Mouse (Mus musculus) liver, embryonic 16.5 days (tissue): Measurements from ENCODE around the gene Tmsb4x. TPM values are rescaled to one million over a fixed set of nuclear protein-coding genes. Genes with fewer than 3 reads are reported as not detected.

ENCODE experiments used
- ATAC-seq: fragments of 200-750 bp; cut with Nextera tagmentation; 2 replicates; pipeline ENCODE4 v1.8.0; 2017; ENCODE audit warnings: low read depth, mild to moderate bottlenecking, moderate number of reproducible peaks, moderate library complexity
- H3K27ac ChIP-seq: fragments of 300-500 bp; sonication (generic); 2 replicates; pipeline ENCODE4 v1.5.1; 2014; ENCODE audit warnings: mild to moderate bottlenecking, low read length
- H3K27me3 ChIP-seq: fragments of 300-500 bp; sonication (generic); 2 replicates; pipeline ENCODE4 v1.6.1; 2014; ENCODE audit warnings: low read depth, low read length, mixed read lengths; ENCODE audit not compliant: control insufficient read depth, insufficient read depth
- H3K36me3 ChIP-seq: fragments of 300-500 bp; sonication (generic); 2 replicates; pipeline ENCODE4 v1.6.1; 2014; ENCODE audit warnings: mild to moderate bottlenecking; ENCODE audit not compliant: control insufficient read depth, insufficient read depth
- H3K4me1 ChIP-seq: fragments of 300-500 bp; sonication (generic); 2 replicates; pipeline ENCODE4 v1.6.1; 2014; ENCODE audit warnings: low read depth, low read length, mixed read lengths; ENCODE audit not compliant: control insufficient read depth
- H3K4me2 ChIP-seq: fragments of 300-500 bp; sonication (generic); 2 replicates; pipeline ENCODE4 v1.6.1; 2014; ENCODE audit warnings: low read depth, low read length, mixed read lengths
- H3K4me3 ChIP-seq: fragments of 300-500 bp; sonication (generic); 2 replicates; pipeline ENCODE4 v1.5.1; 2014; ENCODE audit warnings: low read depth, mild to moderate bottlenecking, low read length
- H3K9ac ChIP-seq: fragments of 300-500 bp; sonication (generic); 2 replicates; pipeline ENCODE4 v1.6.1; 2014; ENCODE audit warnings: low read depth, low read length
- H3K9me3 ChIP-seq: fragments of 300-500 bp; sonication (generic); replicated peaks from 2 replicates; pipeline ENCODE4 v1.6.1; 2016; ENCODE audit warnings: low read length; ENCODE audit not compliant: control insufficient read depth
- WGBS: fragments of 180-500 bp; shearing (Covaris S2); extraction: QIAGEN DNeasy Blood & Tissue Kit; methylation state at CpG from one replicate; pipeline ENCODE4 v1.1.7; 2014; ENCODE audit not compliant: insufficient replicate concordance; 5-methylcytosine and 5-hydroxymethylcytosine counted together
- polyA plus RNA-seq: library from polyadenylated mRNA; unstranded; fragments of >200 nt; fragmentation: Nextera tagmentation; extraction: Ambion mirVana; gene quantifications from 2 replicates; pipeline ENCODE4 v1.2.1, GENCODE M21; 2015

The Tmsb4x gene
- polyA plus RNA-seq, 1 experiment from 2014 or later = 1,121 TPM

GRCm38 (mm10) chrX:167201365-167201764, 7.8 kb downstream of the Tmsb4x start:
- Histone ChIP-seq H3K36me3 (no peaks in the 10 kb centered on the region), H3K9ac (no peak overlapping the region), H3K4me3 (no peak overlapping the region), H3K4me1 (no peaks in the 10 kb centered on the region), H3K27me3 (no peaks in the 10 kb centered on the region; the same call in 1 of the 2 replicates), H3K9me3 (no peaks in the 10 kb centered on the region), H3K27ac (no peak overlapping the region), H3K4me2 (no peak overlapping the region)
- no peak for ATAC-seq
- WGBS = 35% methylated on average over 2 of the region's 2 CpGs

- no peak overlapping the region for H3K27ac ChIP-seq
- H3K4me3 ChIP-seq = no peak overlapping the region
- no peaks in the 10 kb centered on the region; the same call in 1 of the 2 replicates for H3K27me3 ChIP-seq
- 30% methylated on average over 2 of the region's 2 CpGs for WGBS
- no peak for ATAC-seq
- H3K9me3 ChIP-seq = no peaks in the 10 kb centered on the region
- H3K9ac ChIP-seq = no peak overlapping the region
- no peaks in the 10 kb centered on the region for H3K36me3 ChIP-seq
- no peaks in the 10 kb centered on the region for H3K4me1 ChIP-seq
- no peak overlapping the region for H3K4me2 ChIP-seq
Observed at GRCm38 (mm10) chrX:167195228-167195649, 13.9 kb downstream of the Tmsb4x start.

GRCm38 (mm10) chrX:167186306-167186705, 22.8 kb downstream of the Tmsb4x start:
- Histone ChIP-seq H3K4me2 (no peak overlapping the region), H3K27ac (no peak overlapping the region), H3K4me3 (no peak overlapping the region), H3K9me3 (no peaks in the 10 kb centered on the region), H3K4me1 (no peaks in the 10 kb centered on the region), H3K27me3 (no peaks in the 10 kb centered on the region), H3K36me3 (no peaks in the 10 kb centered on the region), H3K9ac (no peak overlapping the region)
- WGBS = 36% methylated on average over 2 of the region's 2 CpGs
- no peak for ATAC-seq

GRCm38 (mm10) chrX:167183535-167183934, 25.6 kb downstream of the Tmsb4x start:
- Histone ChIP-seq H3K36me3 (no peaks in the 10 kb centered on the region), H3K9me3 (no peaks in the 10 kb centered on the region), H3K9ac (no peak overlapping the region), H3K27me3 (no peaks in the 10 kb centered on the region), H3K27ac (no peak overlapping the region), H3K4me3 (no peak overlapping the region), H3K4me2 (no peak overlapping the region), H3K4me1 (no peaks in the 10 kb centered on the region)
- WGBS = 40% methylated on average over 6 of the region's 6 CpGs
- ATAC-seq = no peak

GRCm38 (mm10) chrX:167182411-167182810, 26.7 kb downstream of the Tmsb4x start:
- no peak overlapping the region for H3K27ac ChIP-seq
- H3K27me3 ChIP-seq = no peaks in the 10 kb centered on the region
- no peak for ATAC-seq
- no peaks in the 10 kb centered on the region for H3K4me1 ChIP-seq
- H3K4me2 ChIP-seq = no peak overlapping the region
- no peaks in the 10 kb centered on the region for H3K36me3 ChIP-seq
- WGBS = 60% methylated on average over 5 of the region's 5 CpGs
- no peak overlapping the region for H3K9ac ChIP-seq
- no peaks in the 10 kb centered on the region for H3K9me3 ChIP-seq
- H3K4me3 ChIP-seq = no peak overlapping the region

- Histone ChIP-seq H3K27me3 (no peaks in the 10 kb centered on the region), H3K27ac (no peak overlapping the region), H3K4me3 (no peak overlapping the region), H3K4me2 (no peak overlapping the region), H3K4me1 (no peaks in the 10 kb centered on the region), H3K36me3 (no peaks in the 10 kb centered on the region), H3K9ac (no peak overlapping the region), H3K9me3 (no peaks in the 10 kb centered on the region)
- WGBS = 34% methylated on average over 4 of the region's 4 CpGs
- peak; percentile 32; the same call in 1 of the 2 replicates for ATAC-seq
Observed at GRCm38 (mm10) chrX:167179961-167180642, 29.0 kb downstream of the Tmsb4x start.

GRCm38 (mm10) chrX:167179549-167179948, 29.6 kb downstream of the Tmsb4x start:
- Histone ChIP-seq H3K9ac (no peak overlapping the region), H3K4me2 (no peak overlapping the region), H3K4me1 (no peaks in the 10 kb centered on the region), H3K27me3 (no peaks in the 10 kb centered on the region), H3K4me3 (no peak overlapping the region), H3K9me3 (no peaks in the 10 kb centered on the region), H3K36me3 (no peaks in the 10 kb centered on the region), H3K27ac (no peak overlapping the region)
- 49% methylated on average over 3 of the region's 3 CpGs for WGBS
- ATAC-seq = no peak

GRCm38 (mm10) chrX:167175319-167175718, 33.8 kb downstream of the Tmsb4x start:
- H3K9ac ChIP-seq = no peak overlapping the region
- H3K4me1 ChIP-seq = no peaks in the 10 kb centered on the region
- WGBS = 55% methylated on average over 6 of the region's 6 CpGs
- no peaks in the 10 kb centered on the region; the same call in 1 of the 2 replicates for H3K27me3 ChIP-seq
- H3K4me3 ChIP-seq = no peak overlapping the region
- no peaks in the 10 kb centered on the region for H3K36me3 ChIP-seq
- no peak overlapping the region for H3K27ac ChIP-seq
- no peak overlapping the region for H3K4me2 ChIP-seq
- no peaks in the 10 kb centered on the region for H3K9me3 ChIP-seq
- no peak for ATAC-seq

- WGBS = 52% methylated on average over 3 of the region's 3 CpGs
- H3K9ac ChIP-seq = no peak overlapping the region
- no peaks in the 10 kb centered on the region for H3K9me3 ChIP-seq
- H3K27me3 ChIP-seq = no peaks in the 10 kb centered on the region; the same call in 1 of the 2 replicates
- H3K4me3 ChIP-seq = no peak overlapping the region
- no peak overlapping the region for H3K27ac ChIP-seq
- H3K36me3 ChIP-seq = no peaks in the 10 kb centered on the region
- no peak overlapping the region for H3K4me2 ChIP-seq
- H3K4me1 ChIP-seq = no peaks in the 10 kb centered on the region
- no peak for ATAC-seq
Observed at GRCm38 (mm10) chrX:167174311-167174710, 34.8 kb downstream of the Tmsb4x start.
